Mouse (Mus musculus) CD8-positive naive resting alpha-beta T cell, adult 2 months (primary cell): ENCODE measurements around the gene Accs.

Source experiments
- DNase-seq, 2 experiments: peaks; one replicate each; pipeline ENCODE4 v3.0.0; 2022; ENCODE audit warnings: low read depth in 2 of 2, low spot score in 2 of 2

Accs gene

DNA sequence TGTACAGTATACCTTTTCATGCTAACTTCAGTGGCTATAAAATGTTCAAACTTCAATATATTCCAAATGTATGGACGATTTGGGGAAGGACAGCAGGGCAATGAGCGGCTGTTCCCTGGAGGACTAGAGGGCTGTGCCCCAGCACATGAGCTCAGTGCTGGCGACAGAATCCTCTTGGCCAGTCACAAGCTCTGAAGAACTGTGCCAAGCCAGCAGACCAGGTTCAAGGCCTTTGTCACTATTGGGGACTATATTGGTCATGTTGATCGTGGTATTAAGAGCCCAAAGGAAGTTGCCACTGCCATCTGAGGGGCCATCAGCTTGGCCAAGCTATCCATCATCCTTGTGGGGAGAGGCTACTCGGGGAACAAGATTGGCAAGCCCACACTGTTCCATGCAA is 55.4 kb downstream of the Accs start:
- DNase-seq = no peak

DNA sequence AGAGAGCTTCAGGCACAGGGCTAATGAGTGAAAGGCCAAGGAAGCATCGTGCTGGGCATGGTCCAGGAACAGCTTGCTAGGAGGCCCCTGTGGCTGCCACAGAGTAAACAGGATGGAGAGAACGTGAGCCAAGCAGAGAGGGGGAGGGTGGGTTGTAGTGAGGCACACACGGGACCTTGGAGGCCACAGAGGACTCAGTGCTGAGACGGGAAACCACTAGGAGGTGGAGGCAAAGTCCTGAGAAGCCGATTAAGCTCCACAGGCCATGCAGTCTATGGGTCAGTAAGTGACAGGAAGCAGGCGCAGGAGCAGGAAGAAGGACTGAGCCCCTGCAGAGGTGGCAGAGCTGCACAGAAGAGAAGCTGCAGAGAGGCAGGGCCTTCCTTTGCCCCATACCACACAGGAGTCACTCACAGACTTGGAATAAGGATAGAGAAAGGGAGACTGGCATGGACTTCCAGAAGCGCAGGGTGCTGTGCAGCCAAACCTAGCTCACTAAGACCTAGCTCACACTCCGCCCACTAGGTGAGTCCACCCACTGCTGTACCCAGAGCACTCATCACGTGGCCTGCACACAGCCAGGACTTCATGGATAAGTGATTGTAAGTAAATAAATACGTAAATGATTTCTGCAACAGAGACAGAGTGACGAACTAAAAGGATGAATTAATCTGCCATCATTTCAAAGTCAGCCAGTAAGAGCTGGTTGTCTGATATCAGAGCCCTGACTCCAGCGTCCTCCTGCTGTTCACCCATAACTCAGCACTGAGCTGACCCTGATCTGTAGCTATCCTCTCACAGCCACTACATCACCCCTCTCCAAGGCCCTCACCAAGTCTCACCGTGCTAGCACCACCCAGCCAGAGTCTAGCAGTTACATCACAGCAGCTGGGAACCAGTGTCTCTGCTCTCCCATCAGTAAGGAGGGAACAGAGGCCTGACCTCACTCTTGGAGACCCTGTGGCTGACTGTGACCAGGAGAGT is 57.9 kb downstream of the Accs start:
- no peak for DNase-seq

DNA sequence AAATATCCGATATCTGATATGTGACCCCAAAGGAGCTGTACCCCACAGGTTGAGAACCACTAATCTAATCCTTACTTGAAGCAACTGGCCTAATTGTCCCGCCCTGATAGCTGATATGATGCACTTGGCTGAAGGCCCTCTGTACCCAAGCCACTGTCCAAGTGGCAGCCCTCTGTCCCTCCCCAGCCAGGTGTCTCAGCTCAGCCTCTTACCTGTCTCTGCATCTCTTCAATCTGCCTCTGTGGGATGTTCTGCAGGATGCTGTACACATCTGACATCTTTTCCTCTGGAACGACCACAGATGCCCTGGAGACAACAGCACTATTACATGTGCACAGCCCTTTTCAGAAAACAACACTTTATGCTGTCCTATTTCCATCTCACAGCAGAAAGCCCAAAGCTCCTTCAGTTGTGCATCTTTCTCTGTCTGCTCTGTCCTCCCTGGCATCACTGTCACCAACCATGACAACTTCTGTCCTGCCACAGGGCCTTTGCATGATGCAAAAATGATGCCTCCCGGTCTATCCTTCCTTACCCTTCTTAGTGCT is 58.9 kb downstream of the Accs start:
- no peak for DNase-seq

DNA sequence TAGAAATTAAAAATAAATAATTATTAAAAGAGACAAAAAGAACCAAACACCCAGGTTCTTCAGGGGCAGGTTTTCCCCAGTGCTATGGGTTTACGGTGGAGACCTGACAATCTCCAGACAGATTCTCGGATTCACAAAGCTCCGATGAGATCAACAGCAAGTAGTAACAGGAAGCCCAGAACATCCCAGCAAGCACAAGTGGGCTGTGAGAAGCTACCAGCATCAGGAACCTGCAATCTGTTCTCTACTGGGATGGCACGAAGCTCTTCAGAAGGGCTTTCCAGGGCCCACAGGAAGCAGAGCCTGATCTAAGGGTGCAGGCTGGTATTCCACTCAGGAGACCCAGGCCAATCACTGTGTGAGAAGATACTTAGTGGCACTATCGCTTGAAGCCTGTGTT is 61.2 kb downstream of the Accs start:
- no peak for DNase-seq

DNA sequence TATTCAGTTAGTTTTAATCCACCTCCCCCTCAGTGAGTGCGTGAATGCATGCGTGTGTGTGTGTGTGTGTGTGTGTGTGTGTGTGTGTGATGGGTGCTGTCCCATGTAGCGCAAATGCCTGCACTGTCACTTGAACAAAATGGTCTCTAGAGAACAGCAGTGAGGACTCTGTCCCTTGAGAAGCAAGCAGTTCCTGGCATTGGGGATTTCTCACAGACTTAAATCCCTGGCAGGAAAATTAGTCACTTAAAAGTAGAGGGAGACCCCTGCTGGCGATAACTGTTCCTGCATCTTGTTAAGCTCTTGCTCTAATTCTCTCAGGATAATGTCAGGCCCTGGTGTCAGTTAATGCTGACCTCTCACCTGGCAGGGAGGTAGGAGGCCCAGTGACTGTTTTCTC is 63.6 kb downstream of the Accs start:
- peak; percentile 16 to 32 for DNase-seq

DNA sequence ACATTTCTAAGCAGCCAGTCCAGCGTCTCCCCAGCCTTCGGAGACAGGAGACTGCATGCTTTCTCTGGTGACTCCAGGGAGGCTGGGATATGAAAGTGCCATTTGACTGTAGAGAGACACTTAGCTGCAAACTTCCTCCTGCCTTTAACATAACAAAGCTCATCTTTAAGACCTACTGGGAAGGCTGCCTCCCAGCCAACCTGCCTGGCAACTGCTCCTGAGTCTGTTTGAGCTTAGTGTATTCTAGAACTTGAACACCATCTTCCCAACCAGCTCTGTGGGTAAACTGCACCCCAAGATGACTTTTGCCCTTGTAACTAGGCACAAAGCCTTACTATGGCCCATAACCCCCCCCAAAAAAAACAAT is 64.3 kb downstream of the Accs start:
- DNase-seq = no peak

DNA sequence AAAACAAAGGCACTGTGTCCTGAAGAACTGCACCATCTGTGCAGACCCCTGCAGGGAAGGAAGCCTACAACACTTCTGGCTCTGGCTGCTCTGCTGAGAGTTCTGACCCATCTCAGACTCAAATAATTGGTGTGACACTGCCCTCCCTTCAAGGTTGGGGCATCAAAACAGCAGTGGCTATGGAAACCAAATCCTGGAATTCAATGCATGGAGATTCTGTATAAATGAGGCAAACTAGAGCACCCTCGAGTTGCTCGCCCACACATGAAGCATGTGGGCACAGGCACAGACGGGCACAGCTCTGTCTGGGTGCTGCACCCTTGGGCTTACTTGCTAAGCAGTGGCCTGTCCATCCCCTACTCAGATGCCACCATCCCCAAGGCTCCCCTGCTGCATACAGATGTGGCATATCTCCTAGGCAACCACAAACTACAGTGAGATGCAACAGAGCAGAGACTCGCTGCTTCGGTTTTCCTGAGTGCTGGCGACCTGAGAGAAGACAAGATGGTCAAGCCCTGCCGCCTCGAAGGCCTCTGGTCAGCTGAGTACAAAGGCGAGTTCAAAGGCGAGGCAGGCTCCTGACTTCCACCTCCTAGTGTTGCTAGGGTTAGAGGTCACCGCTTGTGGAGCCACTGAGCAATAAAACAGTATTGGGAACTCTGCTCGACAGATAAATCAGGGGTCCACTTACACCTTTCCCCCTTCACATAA is 64.9 kb downstream of the Accs start:
- no peak for DNase-seq

DNA sequence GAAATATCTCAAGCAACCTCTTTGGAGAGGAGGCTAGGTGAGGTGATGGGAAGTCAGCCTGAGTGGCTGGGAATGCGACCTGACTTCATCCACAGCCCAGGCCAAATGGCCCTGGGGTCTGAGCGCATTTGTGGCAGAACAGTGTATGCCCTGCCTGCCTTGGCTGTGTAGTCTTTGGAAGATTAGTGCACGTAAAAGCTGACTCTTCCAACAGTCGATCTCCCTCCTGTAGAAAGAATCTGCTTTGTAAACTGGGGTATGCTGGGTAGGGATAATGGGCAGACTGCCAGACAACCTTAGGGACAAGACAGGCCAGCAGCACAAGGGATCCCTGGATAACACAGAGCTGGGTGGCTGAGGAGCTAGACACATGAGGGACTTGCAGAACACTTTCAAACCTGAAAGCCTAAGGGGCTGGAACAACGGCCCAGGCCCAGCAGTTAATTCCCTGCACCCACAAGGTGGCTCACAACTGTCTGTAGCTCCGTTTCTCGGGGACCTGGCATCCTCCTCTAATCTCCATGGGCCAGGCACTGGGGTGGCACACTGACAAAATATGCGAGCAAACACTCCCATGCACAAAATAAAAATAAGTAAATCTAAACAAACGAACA is 65.7 kb downstream of the Accs start:
- no peak for DNase-seq
